In genomic region chr16:4722128-4722914, GRCm38 (mm10) we compare ENCODE assay signal across 12 mouse cellular contexts. TPM values are rescaled to one million over a fixed set of nuclear protein-coding genes. Genes with fewer than 3 reads are reported as not detected.
DNase-seq lines count a peak whose midpoint lies in the region; ATAC-seq and TF ChIP-seq lines count a peak whose summit lies in the region.
"Had no signal": no experiment of that assay in that cellular context is flagged by ENCODE, and none has a peak within 500 bp of the region (broad histone marks: within the 10 kb centered on the region; RNA-seq: fewer than 3 reads in every experiment).

No protein-coding gene starts in this region.

- ATAC-seq in lung, embryonic 15.5 days (ENCODE audit: borderline replicate concordance, extremely low read depth, low FRiP score, low TSS enrichment), result no peak
- ATAC-seq in kidney, embryonic 14.5 days (ENCODE audit: low FRiP score, low TSS enrichment), result no peak
- ATAC-seq: hindbrain, embryonic 16.5 days had no signal

- DNase-seq in lung, postnatal 14 days, result no peak
- DNase-seq in lung, postnatal 25 days (ENCODE audit: low spot score), result peak; percentile 37
- DNase-seq in thymus, postnatal 14 days, result peak; percentile 20
- no peak for DNase-seq in cerebellum, adult 9-10 months
- DNase-seq in frontal cortex, postnatal 14 days (ENCODE audit: low spot score in 2 of 2), result no peak

- H3K27ac ChIP-seq in lung, embryonic 15.5 days, result peak overlapping the region; percentile 11; the same call in 1 of the 2 replicates
- H3K27ac ChIP-seq in bone marrow macrophage, adult 2 months (ENCODE audit: insufficient read depth, low read depth, low read length), result peak overlapping the region; percentile 96
- H3K27ac ChIP-seq in kidney, embryonic 14.5 days (ENCODE audit: low read depth, low read length), result no peak overlapping the region
- H3K27ac ChIP-seq: embryonic facial prominence, embryonic 12.5 days; liver, embryonic 14.5 days; neural tube, embryonic 12.5 days had no signal

- H3K36me3 ChIP-seq in lung, embryonic 15.5 days, result no peaks in the 10 kb centered on the region
- no peaks in the 10 kb centered on the region for H3K36me3 ChIP-seq in kidney, embryonic 14.5 days (ENCODE audit: control insufficient read depth, insufficient read depth, low read length)
- H3K36me3 ChIP-seq: embryonic facial prominence, embryonic 12.5 days; neural tube, embryonic 12.5 days had no signal

- no peak overlapping the region for H3K9ac ChIP-seq in lung, embryonic 15.5 days
- no peak overlapping the region for H3K9ac ChIP-seq in kidney, embryonic 14.5 days (ENCODE audit: low read depth, low read length)
- H3K9ac ChIP-seq: embryonic facial prominence, embryonic 12.5 days; liver, embryonic 14.5 days; neural tube, embryonic 12.5 days had no signal

- no peak overlapping the region for H3K4me3 ChIP-seq in lung, embryonic 15.5 days
- peak overlapping the region; percentile 24 for H3K4me3 ChIP-seq in bone marrow macrophage, adult 2 months (ENCODE audit: insufficient read depth, low read length)
- no peak overlapping the region for H3K4me3 ChIP-seq in kidney, embryonic 14.5 days (ENCODE audit: low read length)
- H3K4me3 ChIP-seq: embryonic facial prominence, embryonic 12.5 days; neural tube, embryonic 12.5 days had no signal

- no peaks in the 10 kb centered on the region for H3K9me3 ChIP-seq in lung, embryonic 15.5 days
- no peaks in the 10 kb centered on the region for H3K9me3 ChIP-seq in kidney, embryonic 14.5 days (ENCODE audit: control insufficient read depth, low read length)
- H3K9me3 ChIP-seq: embryonic facial prominence, embryonic 12.5 days; neural tube, embryonic 12.5 days had no signal

- peaks cover 15% of the 10 kb centered on the region for H3K4me1 ChIP-seq in lung, embryonic 15.5 days
- H3K4me1 ChIP-seq in bone marrow macrophage, adult 2 months (ENCODE audit: control insufficient read depth, insufficient read depth, low read length), result peaks cover 26% of the 10 kb centered on the region
- H3K4me1 ChIP-seq in kidney, embryonic 14.5 days (ENCODE audit: control insufficient read depth, insufficient read depth, low read length), result peaks cover 4% of the 10 kb centered on the region; the same call in 1 of the 2 replicates

- H3K4me2 ChIP-seq in lung, embryonic 15.5 days, result no peak overlapping the region
- no peak overlapping the region for H3K4me2 ChIP-seq in kidney, embryonic 14.5 days (replicated peaks; ENCODE audit: low read depth, low read length)
- H3K4me2 ChIP-seq: embryonic facial prominence, embryonic 12.5 days; neural tube, embryonic 12.5 days had no signal

- no peak for TF ChIP-seq CTCF in bone marrow macrophage, adult 2 months (IDR thresholded peaks at IDR 0.05; ENCODE audit: low read depth, low read length)

- H3K27me3 ChIP-seq in lung, embryonic 15.5 days, result no peaks in the 10 kb centered on the region
- H3K27me3 ChIP-seq in kidney, embryonic 14.5 days (ENCODE audit: control insufficient read depth, insufficient read depth, low read length), result no peaks in the 10 kb centered on the region
- H3K27me3 ChIP-seq: embryonic facial prominence, embryonic 12.5 days; neural tube, embryonic 12.5 days had no signal

- WGBS in lung, embryonic 15.5 days, result 49% methylated on average over 7 of the region's 7 CpGs
- WGBS in kidney, embryonic 14.5 days, result 73% methylated on average over 7 of the region's 7 CpGs

- TF ChIP-seq POLR2A in bone marrow macrophage, adult 2 months (IDR thresholded peaks at IDR 0.05; ENCODE audit: borderline replicate concordance, low read depth, low read length), result no peak

RNA-seq across cellular contexts. Expression of gene Nmral1, which starts 3.2 kb away (rescaled TPM):
- polyA plus RNA-seq in lung, embryonic 15.5 days (2015; fragmentation: Nextera tagmentation; extraction: Ambion mirVana), result 78.7 and 81.2 TPM in 2 replicates
- polyA plus RNA-seq in bone marrow macrophage, adult 2 months (2012; ENCODE audit: insufficient read depth, insufficient read length, missing spikeins), result 16.0 and 18.7 TPM in 2 replicates
- 132 and 145 TPM in 2 replicates for polyA plus RNA-seq in kidney, embryonic 14.5 days (2014; fragmentation: Nextera tagmentation; extraction: Ambion mirVana)

RNA-seq across cellular contexts. Expression of gene Hmox2, which starts 3.8 kb away (rescaled TPM):
- polyA plus RNA-seq in lung, embryonic 15.5 days (2015; fragmentation: Nextera tagmentation; extraction: Ambion mirVana), result 106 and 113 TPM in 2 replicates
- polyA plus RNA-seq in bone marrow macrophage, adult 2 months (2012; ENCODE audit: insufficient read depth, insufficient read length, missing spikeins), result 230 and 252 TPM in 2 replicates
- 103 and 113 TPM in 2 replicates for polyA plus RNA-seq in kidney, embryonic 14.5 days (2014; fragmentation: Nextera tagmentation; extraction: Ambion mirVana)

RNA-seq across cellular contexts. Expression of gene Coro7, which starts 42.7 kb away (rescaled TPM):
- polyA plus RNA-seq in lung, embryonic 15.5 days (2015; fragmentation: Nextera tagmentation; extraction: Ambion mirVana), result 13.4 and 15.2 TPM in 2 replicates
- polyA plus RNA-seq in bone marrow macrophage, adult 2 months (2012; ENCODE audit: insufficient read depth, insufficient read length, missing spikeins), result 110 and 115 TPM in 2 replicates
- polyA plus RNA-seq in kidney, embryonic 14.5 days (2014; fragmentation: Nextera tagmentation; extraction: Ambion mirVana), result 12.0 and 16.4 TPM in 2 replicates

Comparison
In these comparisons a context has a peak if more than half of its experiments do, and no peak if none do; other contexts are left out.
1. DNase-seq: peak in lung, postnatal 25 days (single experiment) and thymus, postnatal 14 days (single experiment); none in lung, postnatal 14 days (single experiment), cerebellum, adult 9-10 months (single experiment) and frontal cortex, postnatal 14 days (0 of 2).